Comparison of ENCODE assay signal across 8 mouse cellular contexts in genomic region chr9:108119891-108120411, GRCm38 (mm10). TPM values are rescaled to one million over a fixed set of nuclear protein-coding genes. Genes with fewer than 3 reads are reported as not detected.
DNase-seq lines count a peak whose midpoint lies in the region; ATAC-seq and TF ChIP-seq lines count a peak whose summit lies in the region.

No protein-coding gene starts in this region.

- no peak for TF ChIP-seq CTCF in lung, postnatal 0 days (IDR thresholded peaks at IDR 0.05)

- no peak overlapping the region for H3K4me3 ChIP-seq in forebrain, embryonic 10.5 days
- no peak overlapping the region for H3K4me3 ChIP-seq in forebrain, embryonic 13.5 days
- H3K4me3 ChIP-seq in brown adipose tissue, adult 24 weeks (ENCODE audit: insufficient read depth, low read depth, low read length), result no peak overlapping the region
- H3K4me3 ChIP-seq in lung, postnatal 0 days (ENCODE audit: low read depth, low read length), result no peak overlapping the region

- peaks cover 21% of the 10 kb centered on the region for H3K27me3 ChIP-seq in forebrain, embryonic 10.5 days (ENCODE audit: poor library complexity, severe bottlenecking)
- H3K27me3 ChIP-seq in forebrain, embryonic 13.5 days, result no peaks in the 10 kb centered on the region
- no peaks in the 10 kb centered on the region for H3K27me3 ChIP-seq in lung, postnatal 0 days (replicated peaks; ENCODE audit: insufficient read depth, low read length)

- peaks cover 13% of the 10 kb centered on the region for H3K4me1 ChIP-seq in forebrain, embryonic 10.5 days
- no peaks in the 10 kb centered on the region for H3K4me1 ChIP-seq in forebrain, embryonic 13.5 days
- peaks cover 13% of the 10 kb centered on the region for H3K4me1 ChIP-seq in brown adipose tissue, adult 24 weeks (ENCODE audit: control insufficient read depth, insufficient read depth, insufficient read length, low read length)
- H3K4me1 ChIP-seq in lung, postnatal 0 days (ENCODE audit: insufficient read depth, low read depth, low read length), result peaks cover 3% of the 10 kb centered on the region; the same call in 1 of the 2 replicates

- no peaks in the 10 kb centered on the region for H3K9me3 ChIP-seq in forebrain, embryonic 10.5 days
- no peaks in the 10 kb centered on the region for H3K9me3 ChIP-seq in forebrain, embryonic 13.5 days (replicated peaks)
- H3K9me3 ChIP-seq in lung, postnatal 0 days (ENCODE audit: low read length), result no peaks in the 10 kb centered on the region

- no peak for DNase-seq in forebrain, embryonic 10.5 days (ENCODE audit: extremely low spot score, low spot score)
- peak; percentile 73 for DNase-seq in kidney, adult 18-20 months
- peak; percentile 90 for DNase-seq in lung, postnatal 0 days (ENCODE audit: low spot score)
- no peak for DNase-seq in layer of hippocampus, postnatal 14 days (ENCODE audit: low spot score in 2 of 2)
- no peak for DNase-seq in urinary bladder, postnatal 14 days (ENCODE audit: low spot score)
- DNase-seq in spleen, postnatal 36 days (ENCODE audit: low spot score in 2 of 2), result no peak

- peak overlapping the region; percentile 35; the same call in 1 of the 2 replicates for H3K27ac ChIP-seq in forebrain, embryonic 10.5 days
- no peak overlapping the region for H3K27ac ChIP-seq in forebrain, embryonic 13.5 days
- peak overlapping the region; percentile 45; the same call in 1 of the 2 replicates for H3K27ac ChIP-seq in brown adipose tissue, adult 24 weeks (replicated peaks; ENCODE audit: low read depth, low read length)
- no peak overlapping the region for H3K27ac ChIP-seq in lung, postnatal 0 days (ENCODE audit: low read length)

- no peak for ATAC-seq in forebrain, embryonic 13.5 days
- peak; percentile 96 for ATAC-seq in lung, postnatal 0 days

- WGBS in forebrain, embryonic 10.5 days, result 74% methylated on average over 10 of the region's 11 CpGs
- WGBS in forebrain, embryonic 13.5 days, result 65% methylated on average over 11 of the region's 11 CpGs
- 18% methylated on average over 11 of the region's 11 CpGs for WGBS in lung, postnatal 0 days

- no peak overlapping the region for H3K9ac ChIP-seq in forebrain, embryonic 13.5 days
- H3K9ac ChIP-seq in lung, postnatal 0 days (replicated peaks; ENCODE audit: low read depth), result no peak overlapping the region

- TF ChIP-seq EP300 in lung, postnatal 0 days (IDR thresholded peaks at IDR 0.05), result no peak

- H3K4me2 ChIP-seq in forebrain, embryonic 13.5 days, result no peak overlapping the region
- H3K4me2 ChIP-seq in lung, postnatal 0 days (replicated peaks; ENCODE audit: low read depth, low read length), result no peak overlapping the region

- H3K36me3 ChIP-seq in forebrain, embryonic 10.5 days (replicated peaks), result peaks cover 17% of the 10 kb centered on the region
- peaks cover 24% of the 10 kb centered on the region for H3K36me3 ChIP-seq in forebrain, embryonic 13.5 days (ENCODE audit: poor library complexity, severe bottlenecking)
- no peaks in the 10 kb centered on the region for H3K36me3 ChIP-seq in lung, postnatal 0 days (ENCODE audit: insufficient read depth, low read length)

RNA-seq across cellular contexts. Expression of gene Apeh, which starts 25.5 kb away (rescaled TPM):
- 74.1 and 79.4 TPM in 2 replicates for polyA plus RNA-seq in forebrain, embryonic 10.5 days (2016; fragmentation: Nextera tagmentation; extraction: Ambion mirVana)
- 49.9 and 60.2 TPM in 2 replicates for polyA plus RNA-seq in forebrain, embryonic 13.5 days (2015; fragmentation: Nextera tagmentation; extraction: Ambion mirVana)
- 41.1 and 58.6 TPM in 2 replicates for polyA plus RNA-seq in brown adipose tissue, adult 24 weeks (2012; ENCODE audit: insufficient read depth, insufficient read length, missing spikeins)
- 29.3 and 34.6 TPM in 2 replicates for polyA plus RNA-seq in lung, postnatal 0 days (2015; fragmentation: Nextera tagmentation; extraction: Ambion mirVana)
- 10 to 100 TPM; 39.4 to 42.8 TPM for total RNA-seq in layer of hippocampus, postnatal 14 days (2021)

RNA-seq across cellular contexts. Expression of gene Rnf123, which starts 36.8 kb away (rescaled TPM):
- polyA plus RNA-seq in forebrain, embryonic 10.5 days (2016; fragmentation: Nextera tagmentation; extraction: Ambion mirVana), result 32.8 and 36.2 TPM in 2 replicates
- 32.6 and 39.5 TPM in 2 replicates for polyA plus RNA-seq in forebrain, embryonic 13.5 days (2015; fragmentation: Nextera tagmentation; extraction: Ambion mirVana)
- 40.0 TPM in 2 replicates for polyA plus RNA-seq in brown adipose tissue, adult 24 weeks (2012; ENCODE audit: insufficient read depth, insufficient read length, missing spikeins)
- 19.7 and 20.4 TPM in 2 replicates for polyA plus RNA-seq in lung, postnatal 0 days (2015; fragmentation: Nextera tagmentation; extraction: Ambion mirVana)
- total RNA-seq in layer of hippocampus, postnatal 14 days (2021), result 10 to 100 TPM; 84.9 to 86.8 TPM

RNA-seq across cellular contexts. Expression of gene Mst1, which starts 39.7 kb away (rescaled TPM):
- 0.73 and 0.81 TPM in 2 replicates for polyA plus RNA-seq in forebrain, embryonic 10.5 days (2016; fragmentation: Nextera tagmentation; extraction: Ambion mirVana)
- not detected in 2 replicates for polyA plus RNA-seq in forebrain, embryonic 13.5 days (2015; fragmentation: Nextera tagmentation; extraction: Ambion mirVana)
- not detected in 2 replicates for polyA plus RNA-seq in brown adipose tissue, adult 24 weeks (2012; ENCODE audit: insufficient read depth, insufficient read length, missing spikeins)
- polyA plus RNA-seq in lung, postnatal 0 days (2015; fragmentation: Nextera tagmentation; extraction: Ambion mirVana), result 0.62 and 1.1 TPM in 2 replicates
- not detected for total RNA-seq in layer of hippocampus, postnatal 14 days (2021)

Comparison
In these comparisons a context has a peak if more than half of its experiments do, and no peak if none do; other contexts are left out.
1. H3K27ac ChIP-seq: peak in forebrain, embryonic 10.5 days (single experiment) and brown adipose tissue, adult 24 weeks (single experiment); none in forebrain, embryonic 13.5 days (single experiment) and lung, postnatal 0 days (single experiment).
2. DNase-seq: peak in kidney, adult 18-20 months (single experiment) and lung, postnatal 0 days (single experiment); none in forebrain, embryonic 10.5 days (single experiment), layer of hippocampus, postnatal 14 days (0 of 2), urinary bladder, postnatal 14 days (single experiment) and spleen, postnatal 36 days (0 of 2).